Mouse (Mus musculus) frontal cortex, adult 2 months (tissue): Measurements from ENCODE around the gene Kcnn1. TPM values are rescaled to one million over a fixed set of nuclear protein-coding genes. Genes with fewer than 3 reads are reported as not detected.

Source experiments
- DNase-seq, 2 experiments: peaks; one replicate each; pipeline ENCODE4 v3.0.0; 2022; ENCODE audit warnings: low spot score in 1 of 2; ENCODE audit errors: extremely low spot score in 1 of 2
- polyA plus RNA-seq: library from polyadenylated mRNA; depleted of rRNA; stranded (reverse); fragments of >200 nt; gene quantifications from 2 replicates; pipeline ENCODE4 v1.2.3, GENCODE M21; 2012

Kcnn1 gene
- polyA plus RNA-seq, 1 experiment: 25.2 TPM

- DNase-seq: no peak
Measured at GRCm38 (mm10) chr8:70869199-70869571, 6.1 kb upstream of the Kcnn1 start.

DNA sequence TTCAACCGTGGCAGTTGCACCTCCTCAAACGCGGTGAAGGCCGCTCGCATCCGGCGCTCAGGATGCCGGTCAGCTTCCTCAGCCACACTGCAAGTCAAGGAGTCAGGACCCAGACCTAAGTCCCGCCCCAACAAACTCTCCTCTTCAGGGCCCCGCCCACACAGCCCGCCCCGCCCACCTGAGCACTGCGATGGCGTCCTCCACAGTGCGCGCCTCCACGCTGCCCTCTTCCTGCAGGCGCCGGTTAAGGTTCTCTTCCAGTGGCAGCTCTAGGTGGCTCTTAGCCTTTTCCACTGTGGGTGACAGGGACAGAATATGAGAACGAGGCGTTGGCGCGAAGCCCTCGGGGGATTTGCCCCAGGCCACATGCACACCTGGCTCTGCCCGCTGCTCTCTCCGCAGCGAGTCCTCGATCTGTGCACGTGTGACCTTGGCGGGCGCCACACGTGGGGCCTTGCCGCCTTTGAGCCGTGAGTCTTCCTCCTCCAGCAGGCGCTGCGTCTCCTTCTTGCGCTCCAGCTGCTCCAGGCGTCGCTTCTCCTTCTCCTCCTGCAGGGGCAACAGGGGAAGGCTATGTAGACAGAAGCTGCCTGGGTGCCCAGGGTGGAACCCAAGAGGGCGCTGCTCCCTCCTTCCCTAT lies 5.6 kb upstream of the Kcnn1 start:
- no peak for DNase-seq

- no peak for DNase-seq
Measured at GRCm38 (mm10) chr8:70866566-70866965, 3.5 kb upstream of the Kcnn1 start.

GRCm38 (mm10) chr8:70866001-70866520 lies 3.0 kb upstream of the Kcnn1 start:
- DNase-seq: no peak

DNA sequence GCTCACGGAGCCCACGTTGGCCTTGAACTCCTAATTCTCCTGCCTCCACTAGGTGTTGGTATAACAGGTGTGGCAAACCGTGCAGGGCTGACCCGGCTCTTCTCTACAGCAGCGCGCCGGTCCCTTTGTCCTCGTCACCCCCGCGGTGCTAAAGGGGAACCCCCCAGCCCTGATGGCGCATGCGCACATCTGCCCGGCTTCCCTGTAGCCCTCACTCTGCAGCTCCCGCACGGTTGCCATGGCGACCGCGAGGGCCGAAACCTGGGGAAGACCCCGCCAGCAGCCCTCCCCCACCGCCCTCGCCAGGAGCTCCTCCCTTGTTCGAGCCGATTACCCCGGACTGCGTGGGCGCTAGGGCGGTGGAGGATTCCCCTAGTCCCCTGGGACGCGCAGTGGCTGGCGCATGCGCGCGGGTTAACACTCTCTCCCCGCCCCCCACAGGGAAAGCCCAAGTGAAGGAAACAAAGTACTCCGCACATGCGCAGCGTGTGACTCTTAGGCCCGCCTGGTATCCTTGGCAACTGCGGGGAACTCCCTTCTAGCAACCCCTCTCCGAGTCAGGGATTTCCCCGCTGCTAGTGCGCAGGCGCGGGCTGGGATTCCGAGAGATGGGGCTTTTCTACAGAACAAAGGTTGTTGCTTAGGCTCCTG lies 2.4 kb upstream of the Kcnn1 start:
- peak; percentile 99 to 100 for DNase-seq

DNA sequence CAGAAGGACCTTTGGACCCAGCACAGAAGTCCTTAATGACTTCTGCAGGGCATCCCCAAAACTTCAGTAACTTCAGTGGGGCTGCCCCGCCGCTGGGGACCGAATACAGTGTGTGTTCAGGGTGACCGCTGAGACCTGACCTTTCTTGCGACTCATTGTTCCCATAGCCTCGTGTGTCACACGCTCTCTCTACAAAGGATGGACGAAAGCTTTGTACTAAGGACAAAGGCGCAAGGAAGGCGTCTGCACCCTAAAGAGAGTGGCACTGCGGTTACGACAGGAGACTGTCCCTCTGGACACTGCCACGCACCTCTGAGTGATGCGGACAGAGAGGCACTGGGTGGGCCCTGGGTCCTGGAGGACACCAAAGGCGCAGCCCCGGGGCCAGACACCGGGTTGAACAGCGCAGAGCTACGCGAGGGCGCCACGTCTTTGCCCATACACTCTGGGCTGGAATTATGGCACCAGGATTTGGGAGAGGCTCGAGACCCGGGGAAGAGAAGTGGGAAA lies 1.7 kb upstream of the Kcnn1 start:
- DNase-seq: no peak

- DNase-seq: peak in 1 of 2 experiments; percentile 51
Measured at GRCm38 (mm10) chr8:70863956-70864711, 1.1 kb upstream of the Kcnn1 start.

- no peak for DNase-seq
Measured at GRCm38 (mm10) chr8:70857516-70857915, 5.5 kb downstream of the Kcnn1 start.

GRCm38 (mm10) chr8:70856541-70857197 lies 6.4 kb downstream of the Kcnn1 start:
- DNase-seq: peak in 1 of 2 experiments; percentile 81

DNA sequence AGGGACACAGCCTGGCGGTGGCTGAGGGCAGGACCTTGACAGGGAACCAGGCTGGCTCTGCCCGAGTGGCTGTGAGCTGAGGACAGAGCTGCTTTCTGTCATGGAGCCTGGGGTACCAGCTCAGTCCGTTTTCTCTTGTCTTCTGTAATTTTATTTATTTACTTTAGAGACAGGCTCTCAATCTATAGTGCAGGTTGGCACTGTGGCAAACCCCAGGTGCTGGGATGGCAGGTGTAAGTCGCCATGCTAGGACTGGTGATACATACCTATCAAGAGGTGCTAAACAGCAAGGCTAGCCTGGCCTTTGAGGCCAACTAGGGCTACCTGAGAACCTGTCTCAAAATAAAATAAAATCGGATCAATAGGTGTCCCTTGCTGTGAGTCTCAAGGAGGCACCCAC lies 7.0 kb downstream of the Kcnn1 start:
- DNase-seq: no peak

- DNase-seq: no peak
Measured at GRCm38 (mm10) chr8:70853863-70854262, 9.2 kb downstream of the Kcnn1 start.

DNA sequence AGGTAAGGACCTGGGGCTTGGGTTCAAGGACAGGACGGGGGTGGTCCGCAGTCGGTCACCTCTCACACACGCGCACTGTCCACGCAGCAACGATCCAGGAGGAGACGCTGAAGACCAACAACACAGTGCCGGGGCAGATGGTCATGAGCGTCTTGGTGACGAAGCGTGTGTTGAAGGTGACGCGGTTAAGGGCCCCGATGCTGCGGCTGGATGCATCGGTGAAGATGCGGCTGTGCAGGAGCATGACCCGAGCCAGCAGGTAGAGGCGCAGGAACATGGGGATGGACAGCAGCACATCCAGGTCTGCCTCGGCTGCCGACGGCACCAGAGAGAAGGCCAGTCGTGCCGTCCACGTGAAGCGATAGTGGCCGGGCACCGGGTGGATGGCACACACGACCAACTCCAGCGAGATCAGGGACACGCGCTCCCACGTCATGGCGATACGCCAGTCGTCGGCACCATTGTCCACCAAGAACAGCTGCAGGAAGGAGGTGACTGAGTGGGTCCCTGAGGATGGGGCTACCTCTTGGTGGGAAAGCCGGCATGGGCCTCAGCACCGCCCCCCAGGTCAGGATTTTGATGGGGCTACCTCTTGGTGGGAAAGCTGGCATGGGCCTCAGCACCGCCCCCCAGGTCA lies 10.3 kb downstream of the Kcnn1 start:
- no peak for DNase-seq

DNA sequence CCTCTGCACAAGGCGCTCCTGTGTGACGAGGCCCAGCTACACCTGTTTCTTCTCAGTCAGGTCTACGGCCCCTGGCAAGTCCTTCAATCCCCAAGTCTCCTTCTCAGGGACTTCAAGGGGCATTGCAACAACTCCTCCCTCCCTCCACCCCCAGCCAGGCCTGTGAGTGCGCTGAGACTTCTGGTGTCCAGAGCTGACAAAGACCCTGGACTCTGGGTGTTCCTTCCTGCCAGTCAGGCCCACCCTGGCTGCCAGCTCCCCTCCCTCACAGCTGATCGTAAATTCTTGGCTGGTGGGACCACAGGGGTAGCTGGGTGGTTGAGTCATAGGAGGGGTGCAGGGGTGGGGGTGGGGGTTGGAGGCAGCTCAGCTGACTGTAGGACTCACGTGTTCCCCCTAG lies 11.2 kb downstream of the Kcnn1 start:
- DNase-seq: no peak

DNA sequence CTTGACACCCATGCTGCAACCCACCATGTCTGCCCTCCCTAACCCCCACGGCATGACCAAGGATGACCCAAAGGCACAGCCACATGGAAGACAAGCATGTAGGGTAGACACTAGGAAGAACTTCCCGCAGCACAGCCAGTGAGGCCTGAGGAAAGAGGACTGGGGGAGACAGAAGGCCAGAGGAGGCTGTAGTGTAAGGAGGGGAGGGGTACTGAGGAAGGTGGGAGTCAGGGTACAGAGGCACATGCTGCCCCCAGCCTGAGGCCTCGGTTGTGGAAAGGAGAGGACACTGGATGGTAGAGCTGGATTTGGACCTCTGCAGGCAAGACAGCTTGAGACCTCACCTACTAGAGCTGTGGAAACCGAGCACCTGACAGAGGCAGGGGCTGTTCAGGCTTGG lies 12.1 kb downstream of the Kcnn1 start:
- no peak for DNase-seq

DNA sequence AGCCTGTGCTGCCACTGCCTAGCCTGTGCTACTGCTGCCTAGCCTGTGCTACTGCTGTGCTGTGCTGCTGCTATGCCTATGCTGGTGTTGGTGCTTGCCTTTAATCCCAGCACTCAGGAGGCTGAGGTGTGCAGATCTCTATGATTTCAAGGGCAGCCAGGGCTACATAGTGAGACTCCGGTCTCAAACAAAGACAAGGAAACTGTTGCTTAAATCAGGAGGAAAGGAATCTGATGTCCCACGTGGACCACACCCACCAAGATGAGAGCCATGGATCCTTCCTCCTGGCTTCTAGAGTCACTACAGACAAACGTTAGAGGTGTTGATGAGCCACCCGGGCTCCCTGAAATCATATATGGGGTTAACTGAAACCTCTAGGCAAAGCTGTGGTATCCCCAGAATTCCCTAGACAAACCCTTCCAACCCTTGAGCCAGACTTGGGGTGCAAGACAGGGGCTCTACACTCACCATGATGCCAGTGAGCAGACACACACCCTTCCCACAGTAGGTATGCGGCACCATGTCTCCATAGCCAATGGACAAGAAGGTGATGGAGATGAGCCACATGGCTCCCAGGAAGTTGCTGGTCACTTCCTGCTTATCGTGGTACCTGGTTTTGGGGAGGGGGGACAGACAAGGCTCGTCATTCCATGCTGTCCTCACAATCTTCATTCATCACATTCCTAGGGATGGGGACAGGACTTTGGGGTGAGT lies 12.8 kb downstream of the Kcnn1 start:
- no peak for DNase-seq

- no peak for DNase-seq
Measured at GRCm38 (mm10) chr8:70849333-70849990, 13.6 kb downstream of the Kcnn1 start.

DNA sequence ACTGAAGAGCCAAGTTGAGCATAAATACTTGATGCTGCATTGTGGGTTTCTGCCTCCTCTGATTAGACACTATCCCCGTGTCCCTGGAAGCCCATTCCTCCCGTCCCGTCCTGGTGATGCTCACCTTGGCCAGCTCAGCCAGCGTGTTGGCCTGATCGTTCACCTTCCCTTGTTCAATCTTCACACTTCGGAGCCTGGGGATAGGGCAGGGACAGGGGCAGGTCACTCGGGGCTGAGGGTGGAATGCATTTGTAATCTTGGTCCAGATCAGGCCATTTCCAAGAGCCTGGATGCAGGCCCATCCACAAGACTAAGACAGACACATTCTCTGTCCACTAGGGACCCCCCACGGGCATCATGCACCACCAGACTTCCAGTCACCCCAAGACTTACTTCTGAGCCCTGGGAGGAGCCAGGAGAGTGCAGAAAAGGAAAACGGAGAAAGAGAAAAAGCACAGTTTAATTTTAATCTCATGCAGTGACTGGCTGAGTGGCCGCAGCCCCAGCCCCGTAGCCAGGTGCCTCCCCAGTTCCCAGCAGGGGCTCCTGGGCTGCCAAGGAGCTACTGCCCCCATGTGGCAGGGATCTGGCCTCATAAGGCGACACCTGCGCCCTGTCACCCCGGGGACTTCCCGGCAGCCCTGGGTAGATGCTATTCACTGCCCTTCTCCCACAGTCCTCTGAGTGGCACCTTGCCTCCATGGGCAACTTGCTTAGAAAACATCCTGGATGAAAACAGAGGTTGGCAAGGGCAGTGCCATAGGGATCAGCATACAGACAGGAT lies 16.5 kb downstream of the Kcnn1 start:
- no peak for DNase-seq

DNA sequence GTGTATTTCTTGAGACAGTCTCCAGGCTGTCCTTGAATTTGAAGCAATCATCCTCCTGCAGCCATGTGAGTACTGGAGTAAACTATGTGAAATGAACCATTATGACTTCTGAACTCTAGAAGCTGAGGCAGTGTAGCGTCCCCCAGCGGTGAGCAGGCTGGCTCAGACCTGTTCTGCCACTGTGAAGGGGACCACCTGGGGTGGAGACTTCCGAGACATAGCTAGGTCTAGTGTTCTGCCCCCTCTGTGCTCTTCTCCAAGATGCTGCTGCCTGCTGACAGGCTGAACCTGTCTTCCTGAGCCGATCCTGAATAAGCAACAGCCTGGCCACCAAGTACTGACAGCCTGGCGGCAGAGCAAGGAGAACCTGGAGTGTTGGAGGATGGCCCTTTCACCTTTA lies 17.9 kb downstream of the Kcnn1 start:
- no peak for DNase-seq
